Mouse (Mus musculus) spleen, postnatal 14 days (tissue): ENCODE data around the gene Itga9.

ENCODE experiments used
- DNase-seq, 2 experiments: peaks; one replicate each; pipeline ENCODE4 v3.0.0; 2021 to 2022; ENCODE audit warnings: low spot score in 2 of 2

The Itga9 gene

GRCm38 (mm10) chr9:118768596-118768995, 162.1 kb downstream of the Itga9 start:
- DNase-seq, result no peak

- DNase-seq, result no peak
Observed at GRCm38 (mm10) chr9:118770366-118770765, 163.9 kb downstream of the Itga9 start.

- DNase-seq, result no peak
Observed at GRCm38 (mm10) chr9:118774676-118775075, 168.2 kb downstream of the Itga9 start.

GRCm38 (mm10) chr9:118776880-118777438, 170.5 kb downstream of the Itga9 start:
- DNase-seq, result no peak

- DNase-seq, result no peak
Observed at GRCm38 (mm10) chr9:118778596-118778995, 172.1 kb downstream of the Itga9 start.

- no peak for DNase-seq
Observed at GRCm38 (mm10) chr9:118784621-118785020, 178.1 kb downstream of the Itga9 start.

GRCm38 (mm10) chr9:118785816-118786215, 179.3 kb downstream of the Itga9 start:
- no peak for DNase-seq

GRCm38 (mm10) chr9:118788869-118789281, 182.4 kb downstream of the Itga9 start:
- no peak for DNase-seq

GRCm38 (mm10) chr9:118791231-118791630, 184.7 kb downstream of the Itga9 start:
- DNase-seq, result no peak

GRCm38 (mm10) chr9:118793151-118793785, 186.8 kb downstream of the Itga9 start:
- DNase-seq, result no peak

GRCm38 (mm10) chr9:118794668-118795067, 188.2 kb downstream of the Itga9 start:
- no peak for DNase-seq

GRCm38 (mm10) chr9:118795304-118795703, 188.8 kb downstream of the Itga9 start:
- no peak for DNase-seq

- DNase-seq, result no peak
Observed at GRCm38 (mm10) chr9:118799105-118799504, 192.6 kb downstream of the Itga9 start.

- DNase-seq, result no peak
Observed at GRCm38 (mm10) chr9:118801176-118801909, 194.9 kb downstream of the Itga9 start.

- DNase-seq, result no peak
Observed at GRCm38 (mm10) chr9:118801910-118802287, 195.4 kb downstream of the Itga9 start.

- DNase-seq, result no peak
Observed at GRCm38 (mm10) chr9:118802380-118802779, 195.9 kb downstream of the Itga9 start.

- DNase-seq, result no peak
Observed at GRCm38 (mm10) chr9:118805740-118806139, 199.2 kb downstream of the Itga9 start.

- no peak for DNase-seq
Observed at GRCm38 (mm10) chr9:118807669-118808068, 201.2 kb downstream of the Itga9 start.

- DNase-seq, result no peak
Observed at GRCm38 (mm10) chr9:118812221-118812620, 205.7 kb downstream of the Itga9 start.

GRCm38 (mm10) chr9:118813492-118813891, 207.0 kb downstream of the Itga9 start:
- no peak for DNase-seq

- no peak for DNase-seq
Observed at GRCm38 (mm10) chr9:118814056-118814455, 207.6 kb downstream of the Itga9 start.

- DNase-seq, result no peak
Observed at GRCm38 (mm10) chr9:118814461-118814860, 208.0 kb downstream of the Itga9 start.

GRCm38 (mm10) chr9:118815543-118815942, 209.1 kb downstream of the Itga9 start:
- no peak for DNase-seq
